Mouse (Mus musculus) embryo, embryonic 10 days (tissue): ENCODE results near the gene Nol9.

Source experiments
- DNase-seq: peaks from one replicate; pipeline ENCODE4 v3.0.0-alpha.2; 2015; ENCODE audit warnings: low spot score

Gene Nol9

GRCm38 (mm10) chr4:152092751-152093293 is 53.7 kb downstream of the Nol9 start:
- DNase-seq, result no peak

- no peak for DNase-seq
Observed at GRCm38 (mm10) chr4:152094233-152094632, 55.1 kb downstream of the Nol9 start.

- peak; percentile 81 for DNase-seq
Observed at GRCm38 (mm10) chr4:152095937-152096910, 57.1 kb downstream of the Nol9 start.

GRCm38 (mm10) chr4:152096927-152097326 is 57.8 kb downstream of the Nol9 start:
- DNase-seq, result no peak

GRCm38 (mm10) chr4:152097911-152098799 is 59.0 kb downstream of the Nol9 start:
- DNase-seq, result no peak

GRCm38 (mm10) chr4:152100541-152100940 is 61.4 kb downstream of the Nol9 start:
- no peak for DNase-seq

- DNase-seq, result peak; percentile 47
Observed at GRCm38 (mm10) chr4:152101081-152101653, 62.0 kb downstream of the Nol9 start.

GRCm38 (mm10) chr4:152101921-152102320 is 62.8 kb downstream of the Nol9 start:
- no peak for DNase-seq

GRCm38 (mm10) chr4:152103025-152103424 is 63.9 kb downstream of the Nol9 start:
- peak; percentile 88 for DNase-seq

GRCm38 (mm10) chr4:152106746-152107145 is 67.6 kb downstream of the Nol9 start:
- peak; percentile 42 for DNase-seq

- DNase-seq, result peak; percentile 81
Observed at GRCm38 (mm10) chr4:152107493-152107892, 68.4 kb downstream of the Nol9 start.

- peak; percentile 96 for DNase-seq
Observed at GRCm38 (mm10) chr4:152107971-152108509, 68.9 kb downstream of the Nol9 start.

- DNase-seq, result no peak
Observed at GRCm38 (mm10) chr4:152108673-152109072, 69.6 kb downstream of the Nol9 start.

GRCm38 (mm10) chr4:152109509-152109908 is 70.4 kb downstream of the Nol9 start:
- DNase-seq, result no peak

- DNase-seq, result no peak
Observed at GRCm38 (mm10) chr4:152110689-152111088, 71.6 kb downstream of the Nol9 start.
